ENCODE assay signal across 8 mouse cellular contexts in the genomic region with DNA sequence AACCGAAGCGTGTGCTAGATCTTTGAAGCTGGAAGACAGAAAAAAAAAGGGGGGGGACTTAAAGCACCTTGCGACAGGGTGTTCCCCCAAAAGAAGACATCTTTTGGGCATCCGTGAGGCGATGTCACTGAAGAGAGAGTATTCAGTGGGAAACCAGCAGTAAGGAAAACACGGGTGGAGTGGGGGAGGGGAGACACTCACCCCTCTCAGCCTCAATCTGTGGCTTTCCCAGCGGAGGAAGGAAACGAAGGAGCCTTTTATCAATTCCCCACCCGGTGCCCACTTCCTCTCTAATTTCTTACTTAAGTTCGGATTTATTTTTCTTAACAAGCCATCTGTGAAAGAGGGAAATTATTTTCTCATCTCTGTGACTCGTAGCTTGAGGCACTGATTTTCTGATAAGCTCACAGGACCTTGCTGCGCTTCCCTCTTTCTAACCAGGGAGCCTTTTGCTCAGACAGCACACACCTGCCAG. TPM values are rescaled to one million over a fixed set of nuclear protein-coding genes. Genes with fewer than 3 reads are reported as not detected.
A peak's percentile ranks its signal among the peaks of the same experiment; 100 is the strongest.
DNase-seq lines count a peak whose midpoint lies in the region; ATAC-seq and TF ChIP-seq lines count a peak whose summit lies in the region.

No protein-coding gene starts in this region.

- intact Hi-C loops in left cerebral cortex, postnatal 10 days (cut with DNase I), result loop anchor here (5.0 kb wide), 2 partner anchors 140 to 185 kb away; no protein-coding TSS in a partner anchor

- WGBS in heart, postnatal 0 days, result 20% methylated on average over 12 of the region's 12 CpGs
- WGBS in hindbrain, embryonic 11.5 days, result 25% methylated on average over 12 of the region's 12 CpGs
- 19% methylated on average over 12 of the region's 12 CpGs for WGBS in midbrain, embryonic 15.5 days

- no peak overlapping the region for H3K9ac ChIP-seq in heart, postnatal 0 days (replicated peaks; ENCODE audit: low read depth, low read length)
- H3K9ac ChIP-seq in hindbrain, embryonic 11.5 days (ENCODE audit: low read depth, low read length), result no peak overlapping the region
- H3K9ac ChIP-seq in midbrain, embryonic 15.5 days, result peak overlapping the region; percentile 70

- H3K4me3 ChIP-seq in heart, postnatal 0 days (ENCODE audit: low read depth, low read length), result peak overlapping the region; percentile 46
- H3K4me3 ChIP-seq in hindbrain, embryonic 11.5 days (ENCODE audit: low read depth, low read length), result peak overlapping the region; percentile 61
- peak overlapping the region; percentile 64 for H3K4me3 ChIP-seq in midbrain, embryonic 15.5 days

- no peak for DNase-seq in heart, postnatal 0 days (ENCODE audit: low spot score)
- no peak for DNase-seq in heart, postnatal 4 days
- DNase-seq in cerebellum, postnatal 25 days, result peak; percentile 52 to 62
- no peak for DNase-seq in hindbrain, embryonic 11.5 days (ENCODE audit: low spot score)
- DNase-seq in left cerebral cortex, postnatal 10 days (ENCODE audit: extremely low spot score in 1 of 2, low spot score in 2 of 2), result no peak
- no peak for DNase-seq in ovary, adult 18-20 months (ENCODE audit: low spot score)

- no peaks in the 10 kb centered on the region for H3K36me3 ChIP-seq in heart, postnatal 0 days (replicated peaks; ENCODE audit: control insufficient read depth, insufficient read depth, low read length)
- no peaks in the 10 kb centered on the region for H3K36me3 ChIP-seq in hindbrain, embryonic 11.5 days (ENCODE audit: control insufficient read depth, insufficient read depth, low read length)
- H3K36me3 ChIP-seq in midbrain, embryonic 15.5 days (replicated peaks), result no peaks in the 10 kb centered on the region

- H3K4me1 ChIP-seq in heart, postnatal 0 days (ENCODE audit: control insufficient read depth, insufficient read depth), result 0 out of 2 replicates have a peak, but pooled peaks cover 5% of the 10 kb centered on the region
- peaks cover 3% of the 10 kb centered on the region; the same call in 1 of the 2 replicates for H3K4me1 ChIP-seq in hindbrain, embryonic 11.5 days (replicated peaks; ENCODE audit: control insufficient read depth, insufficient read depth, low read length)
- H3K4me1 ChIP-seq in midbrain, embryonic 15.5 days, result peaks cover 28% of the 10 kb centered on the region

- H3K4me2 ChIP-seq in heart, postnatal 0 days (ENCODE audit: low read depth, low read length), result peak overlapping the region; percentile 62; the same call in 1 of the 2 replicates
- peak overlapping the region; percentile 100 for H3K4me2 ChIP-seq in hindbrain, embryonic 11.5 days (replicated peaks; ENCODE audit: low read depth, low read length)
- peak overlapping the region; percentile 98 for H3K4me2 ChIP-seq in midbrain, embryonic 15.5 days

- no peak for TF ChIP-seq CTCF in heart, postnatal 0 days (IDR thresholded peaks at IDR 0.05; ENCODE audit: low read depth)

- no peak for TF ChIP-seq EP300 in heart, postnatal 0 days (IDR thresholded peaks at IDR 0.05; ENCODE audit: low read depth)

- no peak overlapping the region for H3K27ac ChIP-seq in heart, postnatal 0 days (ENCODE audit: low read depth)
- no peak overlapping the region for H3K27ac ChIP-seq in hindbrain, embryonic 11.5 days (ENCODE audit: low read depth, low read length)
- H3K27ac ChIP-seq in midbrain, embryonic 15.5 days, result peak overlapping the region; percentile 83

- 0 out of 2 replicates have a peak, but pooled peaks cover 3% of the 10 kb centered on the region for H3K9me3 ChIP-seq in heart, postnatal 0 days (replicated peaks; ENCODE audit: control insufficient read depth, low read length)
- no peaks in the 10 kb centered on the region for H3K9me3 ChIP-seq in hindbrain, embryonic 11.5 days (ENCODE audit: control insufficient read depth, low read length)
- H3K9me3 ChIP-seq in midbrain, embryonic 15.5 days, result no peaks in the 10 kb centered on the region

- no peak for ATAC-seq in heart, postnatal 0 days (ENCODE audit: insufficient read depth, low read depth)
- no peak for ATAC-seq in hindbrain, embryonic 11.5 days (ENCODE audit: low FRiP score)
- ATAC-seq in midbrain, embryonic 15.5 days (replicated peaks), result no peak
- ATAC-seq in erythroid progenitor cell, adult 5-6 weeks (replicated peaks; ENCODE audit: low FRiP score, poor library complexity, severe bottlenecking), result no peak

- peaks cover 49% of the 10 kb centered on the region for H3K27me3 ChIP-seq in heart, postnatal 0 days (ENCODE audit: control insufficient read depth, insufficient read depth, low read length)
- H3K27me3 ChIP-seq in hindbrain, embryonic 11.5 days (ENCODE audit: control insufficient read depth, insufficient read depth, low read length), result peaks cover 30% of the 10 kb centered on the region
- peaks cover 9% of the 10 kb centered on the region for H3K27me3 ChIP-seq in midbrain, embryonic 15.5 days (replicated peaks)

RNA-seq across cellular contexts. Expression of a gene that starts 0.9 kb away (rescaled TPM):
- total RNA-seq in heart, postnatal 0 days (2014; rRNA removed; ENCODE audit: low replicate concordance), result 0.04 and 0.43 TPM in 2 replicates
- 0.12 and 0.20 TPM in 2 replicates for polyA plus RNA-seq in heart, postnatal 0 days (2015; fragmentation: Nextera tagmentation; extraction: Ambion mirVana)
- total RNA-seq in heart, postnatal 4 days (2021), result under 1 TPM; 0.12 to 0.20 TPM
- 0.25 and 0.97 TPM in 2 replicates for polyA plus RNA-seq in hindbrain, embryonic 11.5 days (2014; fragmentation: Nextera tagmentation; extraction: Ambion mirVana)
- polyA plus RNA-seq in midbrain, embryonic 15.5 days (2015; fragmentation: Nextera tagmentation; extraction: Ambion mirVana), result 3.2 and 3.4 TPM in 2 replicates
- total RNA-seq in left cerebral cortex, postnatal 10 days (2021), result 10 to 100 TPM in 1 of 2 experiments, 1 to 10 TPM in 1; 7.7 to 10.0 TPM
- not detected in 2 replicates for total RNA-seq in erythroid progenitor cell, adult 5-6 weeks (2015; ENCODE audit: low replicate concordance)
- total RNA-seq in erythroid progenitor cell, adult 5-6 weeks (2017; ENCODE audit: low replicate concordance), result not detected in 2 replicates

Comparison
In these comparisons a context has a peak if more than half of its experiments do, and no peak if none do; other contexts are left out.
1. DNase-seq: peak in cerebellum, postnatal 25 days (2 of 2); none in heart, postnatal 0 days (single experiment), heart, postnatal 4 days (single experiment), hindbrain, embryonic 11.5 days (single experiment), left cerebral cortex, postnatal 10 days (0 of 2) and ovary, adult 18-20 months (single experiment).
2. Peak in every context shown above with its lines, with median percentiles within 50 percentile points of each other: H3K4me2 ChIP-seq and H3K4me3 ChIP-seq.